Mouse (Mus musculus) left cerebral cortex, postnatal 4 days (tissue): ENCODE measurements at regions not wholly inside any gene's neighbourhood (a gene's known extent, or its start where the extent isn't known, plus 50 kb on each side); places are given as distances from the start of the nearest gene placed in this dataset.

Source experiments
- DNase-seq: peaks from one replicate; pipeline ENCODE4 v3.0.0-alpha.2; 2022
- intact Hi-C: fragments of 180-260 bp; cut with DNase I; formaldehyde crosslinking; loops from one replicate; pipeline ENCODE4 v1.15.1; 2025

- intact Hi-C loops: no loop called here
- no peak for DNase-seq
These were observed 55.5 kb upstream of the Arid5b start for GRCm38 (mm10) chr10:68334054-68334453.
